Comparison of ENCODE assay signal across 1 mouse cellular context in genomic region chr2:119971837-119972536, GRCm38 (mm10).
A peak's percentile ranks its signal among the peaks of the same experiment; 100 is the strongest.
TF ChIP-seq lines count a peak whose summit lies in the region.

No protein-coding gene starts in this region.

TF ChIP-seq in CH12.LX, 34 proteins besides CTCF, POLR2A, EP300 and RAD21 (continued from another document):
- TF ChIP-seq UBTF (IDR thresholded peaks at IDR 0.05; ENCODE audit: low read depth, low read length) (no peak), ZNF384 (IDR thresholded peaks at IDR 0.05; ENCODE audit: low read depth, low read length) (peak; percentile 84), SIN3A (IDR thresholded peaks at IDR 0.05; ENCODE audit: low read length) (peak; percentile 60), ZC3H11A (IDR thresholded peaks at IDR 0.05; ENCODE audit: low read depth, low read length) (no peak), KAT2A (IDR thresholded peaks at IDR 0.05; ENCODE audit: insufficient replicate concordance, low read length) (no peak), POLR2AphosphoS2 (IDR thresholded peaks at IDR 0.05; ENCODE audit: low read depth, low read length) (no peak), NRF1 (IDR thresholded peaks at IDR 0.05; ENCODE audit: low read depth, low read length) (peak; percentile 71), USF1 (IDR thresholded peaks at IDR 0.05; ENCODE audit: low read depth, low read length) (no peak), HCFC1 (IDR thresholded peaks at IDR 0.05; ENCODE audit: low read depth, low read length) (peak; percentile 80), E2F4 (IDR thresholded peaks at IDR 0.05; ENCODE audit: insufficient replicate concordance, low read depth, low read length) (no peak)
